Mouse (Mus musculus) neutrophil, adult 83 days (primary cell): ENCODE measurements around the gene Polr3c. TPM values are rescaled to one million over a fixed set of nuclear protein-coding genes. Genes with fewer than 3 reads are reported as not detected.

Experiments used
- total RNA-seq, 2 experiments: library from RNA; stranded (reverse); gene quantifications; one replicate each; pipeline ENCODE4 v1.2.4; 2023

Gene Polr3c
- total RNA-seq: 10 to 100 TPM; 38.8 to 41.8 TPM

GRCm38 (mm10) chr3:96727343-96727827 is at the start of gene Polr3c, which contains the start of gene Rnf115:
Gene Polr3c, minus strand, starts transcription at chr3:96727628.
Gene Rnf115, plus strand, starts transcription at chr3:96727664.

DNA sequence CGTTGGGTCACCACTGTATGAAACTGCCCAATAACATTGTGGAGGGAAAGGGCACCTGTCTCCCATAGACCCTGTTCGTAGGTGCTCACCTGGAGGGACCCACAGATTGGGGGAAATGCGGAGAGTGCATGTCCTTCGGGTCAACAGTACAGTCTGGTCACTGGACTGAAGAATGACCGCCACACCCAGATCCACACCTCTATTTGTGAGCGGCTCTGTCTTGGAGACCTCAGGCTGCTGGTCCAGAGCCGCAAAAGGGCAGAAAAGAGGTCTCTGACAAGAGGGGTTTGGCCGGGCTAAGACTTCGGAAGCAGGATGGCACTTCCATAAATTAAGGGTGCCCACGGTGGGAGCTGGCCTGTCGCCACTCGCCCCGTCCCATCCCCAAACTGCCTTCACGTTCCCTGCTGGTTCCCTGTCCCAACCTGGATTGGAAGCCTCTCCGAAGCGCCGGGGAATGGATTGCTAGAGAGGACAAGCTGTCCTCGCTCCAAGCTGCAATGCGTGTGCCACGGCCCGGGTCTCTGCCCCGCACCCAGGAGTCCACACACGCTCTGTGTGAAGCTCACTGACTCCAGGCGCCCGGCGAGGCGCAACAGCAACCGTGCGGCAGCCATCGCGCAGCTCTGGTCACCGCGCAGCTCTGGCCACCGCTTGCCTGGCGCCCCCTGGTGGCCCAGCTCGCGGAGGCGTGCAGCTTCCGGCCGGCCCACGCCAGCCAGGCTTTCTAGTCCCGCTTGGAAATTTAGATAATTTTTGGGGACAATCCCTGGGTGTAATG is 19.3 kb downstream of the Polr3c start, which contains the start of gene Nudt17:
Nudt17 (minus strand) TSS at position 660 of the 781 bp plus-strand sequence.

GRCm38 (mm10) chr3:96696198-96696765 is 31.1 kb downstream of the Polr3c start, which contains the start of gene Pias3:
Gene Pias3, plus strand, starts transcription at chr3:96696384.

GRCm38 (mm10) chr3:96669727-96670468 is 57.5 kb downstream of the Polr3c start, which contains the start of gene Ankrd35:
Gene Ankrd35, plus strand, starts transcription at chr3:96670131.

Other genes starting within 250 kb of the Polr3c start
- not detected for gene Hfe2, start 202.5 kb downstream of the Polr3c start, total RNA-seq
- gene Txnip, start 169.7 kb downstream of the Polr3c start, total RNA-seq: 100 to 1,000 TPM; 373 to 405 TPM
- not detected for gene Gm16253, start 150.6 kb downstream of the Polr3c start, total RNA-seq
- gene Polr3gl, start 133.4 kb downstream of the Polr3c start, total RNA-seq: 10 to 100 TPM; 14.2 to 18.0 TPM
- not detected for gene Ankrd34a, start 131.0 kb downstream of the Polr3c start, total RNA-seq
- under 1 TPM; 0.68 to 0.73 TPM for gene Lix1l, start 126.5 kb downstream of the Polr3c start, total RNA-seq
- 10 to 100 TPM; 49.4 to 49.5 TPM for gene Rbm8a, start 97.7 kb downstream of the Polr3c start, total RNA-seq
- gene Pex11b, start 92.3 kb downstream of the Polr3c start, total RNA-seq: 10 to 100 TPM; 12.7 to 14.2 TPM
- not detected for gene Gm42957, start 92.2 kb downstream of the Polr3c start, total RNA-seq
- gene Itga10, start 82.0 kb downstream of the Polr3c start, total RNA-seq: 1 to 10 TPM in 1 of 2 experiments, under 1 TPM in 1; 0.79 to 1.4 TPM
- not detected for gene Ankrd35, start 57.5 kb downstream of the Polr3c start, total RNA-seq
- 10 to 100 TPM; 38.3 to 43.9 TPM for gene Pias3, start 31.2 kb downstream of the Polr3c start, total RNA-seq
- 1 to 10 TPM; 1.1 TPM for gene Nudt17, start 19.1 kb downstream of the Polr3c start, total RNA-seq
- gene Rnf115, start within 50 bp of the Polr3c start, total RNA-seq: 10 to 100 TPM; 62.1 to 65.0 TPM
- gene Pdzk1, start 101.7 kb upstream of the Polr3c start, total RNA-seq: not detected
- not detected for gene Cd160, start 101.7 kb upstream of the Polr3c start, total RNA-seq
- under 1 TPM; 0.13 to 0.93 TPM for gene Gja5, start 177.1 kb upstream of the Polr3c start, total RNA-seq
- 10 to 100 TPM; 10.8 TPM for gene Gpr89, start 177.7 kb upstream of the Polr3c start, total RNA-seq
- gene Gja8, start 198.4 kb upstream of the Polr3c start, total RNA-seq: not detected